Mouse (Mus musculus): ENCODE measurements around the gene Tex2. TPM values are rescaled to one million over a fixed set of nuclear protein-coding genes. Genes with fewer than 3 reads are reported as not detected.

Tex2 gene
- polyA plus RNA-seq, 1 experiment from 2014 or later = 37.5 TPM

DNA sequence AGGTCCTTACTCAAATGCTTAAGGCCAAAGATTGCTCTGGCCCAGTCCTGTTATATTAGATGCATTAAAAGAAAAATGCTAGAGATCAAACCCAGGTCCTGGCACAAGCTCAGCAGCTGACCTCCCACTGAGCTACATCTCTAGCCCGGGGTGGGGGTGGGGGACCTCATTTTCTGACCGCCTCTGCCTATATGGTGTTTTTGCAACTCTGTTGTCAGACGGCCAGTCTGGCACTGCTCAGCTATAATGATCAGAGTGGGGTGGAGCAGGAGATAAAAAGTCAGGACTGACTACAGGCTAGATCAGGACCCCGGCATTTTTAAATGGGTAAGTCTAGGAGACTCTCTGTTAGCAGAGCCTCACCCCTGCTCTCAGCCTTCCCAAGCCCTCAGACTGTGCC is 94.8 kb downstream of the Tex2 start:
- Histone ChIP-seq H3K9me3 (replicated peaks; ENCODE audit: control insufficient read depth, low read length, poor library complexity, severe bottlenecking) (no peaks in the 10 kb centered on the region), H3K27me3 (ENCODE audit: control insufficient read depth, insufficient read depth, low read depth, low read length) (no peaks in the 10 kb centered on the region), H3K4me2 (ENCODE audit: low read length) (no peak overlapping the region), H3K4me3 (ENCODE audit: low read depth, low read length) (no peak overlapping the region), H3K4me1 (ENCODE audit: control insufficient read depth, insufficient read depth, low read length) (peaks cover 6% of the 10 kb centered on the region), H3K9ac (ENCODE audit: low read depth, low read length) (no peak overlapping the region), H3K27ac (ENCODE audit: low read length) (no peak overlapping the region), H3K36me3 (ENCODE audit: control insufficient read depth, insufficient read depth, low read length) (no peaks in the 10 kb centered on the region)
- WGBS = 41% methylated on average over 4 of the region's 4 CpGs
- no peak for ATAC-seq

DNA sequence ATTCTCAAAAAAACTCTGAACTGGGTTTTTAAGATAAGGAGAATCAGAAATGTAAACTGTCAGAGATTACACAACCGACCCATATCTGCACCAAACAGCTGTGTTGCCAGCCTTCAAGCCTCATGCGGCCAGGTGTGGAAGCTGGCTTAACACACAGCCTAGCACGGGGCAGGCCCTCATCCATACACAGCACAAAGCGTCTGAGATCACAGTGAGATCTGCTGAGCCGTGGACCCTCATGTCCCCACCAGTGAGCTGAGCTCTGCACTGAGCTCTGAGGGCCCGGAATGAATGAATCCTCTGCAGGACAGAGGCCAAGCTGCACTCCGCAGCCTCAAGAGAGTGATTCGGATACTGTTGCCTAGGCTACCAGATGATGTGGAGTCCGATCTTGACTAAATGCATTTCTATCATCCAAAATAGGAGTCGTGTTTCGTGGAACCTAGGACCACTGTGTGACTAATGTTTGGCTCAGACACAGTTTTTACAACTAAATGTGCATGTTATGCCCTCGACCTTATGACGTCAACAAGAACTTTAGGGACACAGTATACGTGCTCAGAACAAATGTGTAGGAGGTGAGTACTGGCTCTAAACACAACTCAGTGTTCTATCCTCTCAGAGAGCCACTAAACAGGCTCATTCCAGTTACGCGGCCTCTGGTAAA is 98.0 kb downstream of the Tex2 start:
- Histone ChIP-seq H3K4me2 (ENCODE audit: low read length) (no peak overlapping the region), H3K9me3 (replicated peaks; ENCODE audit: control insufficient read depth, low read length, poor library complexity, severe bottlenecking) (no peaks in the 10 kb centered on the region), H3K4me3 (ENCODE audit: low read depth, low read length) (no peak overlapping the region), H3K4me1 (ENCODE audit: control insufficient read depth, insufficient read depth, low read length) (no peaks in the 10 kb centered on the region), H3K9ac (ENCODE audit: low read depth, low read length) (no peak overlapping the region), H3K27ac (ENCODE audit: low read length) (no peak overlapping the region), H3K36me3 (ENCODE audit: control insufficient read depth, insufficient read depth, low read length) (0 out of 2 replicates have a peak, but pooled peaks cover 3% of the 10 kb centered on the region), H3K27me3 (ENCODE audit: control insufficient read depth, insufficient read depth, low read depth, low read length) (no peaks in the 10 kb centered on the region)
- 56% methylated on average over 16 of the region's 16 CpGs for WGBS
- ATAC-seq = peak; percentile 48; the same call in 1 of the 2 replicates

- H3K27me3 ChIP-seq (ENCODE audit: control insufficient read depth, insufficient read depth, low read depth, low read length) = no peaks in the 10 kb centered on the region
- H3K36me3 ChIP-seq (ENCODE audit: control insufficient read depth, insufficient read depth, low read length) = 0 out of 2 replicates have a peak, but pooled peaks cover 3% of the 10 kb centered on the region
- no peaks in the 10 kb centered on the region for H3K4me1 ChIP-seq (ENCODE audit: control insufficient read depth, insufficient read depth, low read length)
- 52% methylated on average over 5 of the region's 5 CpGs for WGBS
- ATAC-seq = no peak
- H3K9ac ChIP-seq (ENCODE audit: low read depth, low read length) = no peak overlapping the region
- no peak overlapping the region for H3K4me3 ChIP-seq (ENCODE audit: low read depth, low read length)
- no peak overlapping the region for H3K27ac ChIP-seq (ENCODE audit: low read length)
- H3K4me2 ChIP-seq (ENCODE audit: low read length) = no peak overlapping the region
- H3K9me3 ChIP-seq (replicated peaks; ENCODE audit: control insufficient read depth, low read length, poor library complexity, severe bottlenecking) = no peaks in the 10 kb centered on the region
Observed at GRCm38 (mm10) chr11:106514446-106514845, 98.8 kb downstream of the Tex2 start.

- no peak for ATAC-seq
- Histone ChIP-seq H3K27me3 (ENCODE audit: control insufficient read depth, insufficient read depth, low read depth, low read length) (no peaks in the 10 kb centered on the region), H3K27ac (ENCODE audit: low read length) (no peak overlapping the region), H3K36me3 (ENCODE audit: control insufficient read depth, insufficient read depth, low read length) (peaks cover 12% of the 10 kb centered on the region; the same call in 1 of the 2 replicates), H3K4me1 (ENCODE audit: control insufficient read depth, insufficient read depth, low read length) (no peaks in the 10 kb centered on the region), H3K4me3 (ENCODE audit: low read depth, low read length) (no peak overlapping the region), H3K9ac (ENCODE audit: low read depth, low read length) (peak overlapping the region; percentile 6; the same call in 1 of the 2 replicates), H3K9me3 (replicated peaks; ENCODE audit: control insufficient read depth, low read length, poor library complexity, severe bottlenecking) (no peaks in the 10 kb centered on the region), H3K4me2 (ENCODE audit: low read length) (no peak overlapping the region)
- WGBS = 52% methylated on average over 2 of the region's 2 CpGs
Observed at GRCm38 (mm10) chr11:106513166-106513565, 100.1 kb downstream of the Tex2 start.

DNA sequence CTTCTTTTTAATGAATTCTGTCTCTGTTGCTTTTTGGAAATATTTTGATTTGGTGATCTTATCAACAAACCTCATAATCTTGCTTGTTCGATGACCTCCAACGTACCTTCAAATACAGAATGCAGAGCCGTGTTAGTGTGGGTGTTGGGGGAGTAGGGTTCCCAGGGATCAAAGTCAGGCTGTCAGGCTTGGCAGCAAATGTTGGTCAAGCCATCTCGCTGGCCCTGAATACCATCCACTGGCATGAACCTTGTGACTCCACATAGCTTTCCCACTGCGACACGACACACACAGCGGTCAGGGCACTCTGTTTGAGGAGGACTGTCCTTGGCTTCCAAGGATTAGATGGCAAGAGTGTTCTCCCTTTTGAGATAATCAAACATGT is 101.2 kb downstream of the Tex2 start:
- H3K4me1 ChIP-seq (ENCODE audit: control insufficient read depth, insufficient read depth, low read length) = no peaks in the 10 kb centered on the region
- 93% methylated on average over 7 of the region's 7 CpGs for WGBS
- no peak for ATAC-seq

GRCm38 (mm10) chr11:106511236-106512005 is 101.8 kb downstream of the Tex2 start:
- Histone ChIP-seq H3K36me3 (ENCODE audit: control insufficient read depth, insufficient read depth, low read length) (peaks cover 17% of the 10 kb centered on the region; the same call in 1 of the 2 replicates), H3K27ac (ENCODE audit: low read length) (no peak overlapping the region), H3K27me3 (ENCODE audit: control insufficient read depth, insufficient read depth, low read depth, low read length) (no peaks in the 10 kb centered on the region), H3K9ac (ENCODE audit: low read depth, low read length) (no peak overlapping the region), H3K9me3 (replicated peaks; ENCODE audit: control insufficient read depth, low read length, poor library complexity, severe bottlenecking) (no peaks in the 10 kb centered on the region), H3K4me1 (ENCODE audit: control insufficient read depth, insufficient read depth, low read length) (no peaks in the 10 kb centered on the region), H3K4me2 (ENCODE audit: low read length) (no peak overlapping the region), H3K4me3 (ENCODE audit: low read depth, low read length) (no peak overlapping the region)
- ATAC-seq = no peak
- WGBS = 89% methylated on average over 14 of the region's 14 CpGs

More for the DNA sequence above, 101.2 kb downstream of the Tex2 start:
- H3K4me3 ChIP-seq (ENCODE audit: low read depth, low read length) = no peak overlapping the region
- H3K27ac ChIP-seq (ENCODE audit: low read length) = no peak overlapping the region
- H3K9ac ChIP-seq (ENCODE audit: low read depth, low read length) = no peak overlapping the region
- H3K27me3 ChIP-seq (ENCODE audit: control insufficient read depth, insufficient read depth, low read depth, low read length) = no peaks in the 10 kb centered on the region
- peaks cover 13% of the 10 kb centered on the region; the same call in 1 of the 2 replicates for H3K36me3 ChIP-seq (ENCODE audit: control insufficient read depth, insufficient read depth, low read length)
- H3K9me3 ChIP-seq (replicated peaks; ENCODE audit: control insufficient read depth, low read length, poor library complexity, severe bottlenecking) = no peaks in the 10 kb centered on the region
- H3K4me2 ChIP-seq (ENCODE audit: low read length) = no peak overlapping the region

DNA sequence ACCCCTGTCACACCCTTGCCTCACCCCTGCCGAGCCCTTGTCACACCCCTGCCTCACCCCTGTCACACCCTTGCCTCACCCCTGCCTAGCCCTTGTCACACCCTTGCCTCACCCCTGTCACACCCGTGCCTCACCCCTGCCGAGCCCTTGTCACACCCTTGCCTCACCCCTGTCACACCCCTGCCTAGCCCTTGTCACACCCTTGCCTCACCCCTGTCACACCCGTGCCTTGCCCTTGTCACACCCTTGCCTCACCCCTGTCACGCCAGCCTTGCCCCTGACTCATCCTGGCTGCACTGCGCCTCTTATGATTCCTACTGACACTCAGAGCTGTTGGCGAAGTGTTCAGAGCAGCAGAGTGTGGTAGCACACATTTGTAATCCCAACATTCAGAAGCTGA is 105.6 kb downstream of the Tex2 start:
- ATAC-seq = no peak
- 91% methylated on average over 7 of the region's 7 CpGs for WGBS
- Histone ChIP-seq H3K4me3 (ENCODE audit: low read depth, low read length) (no peak overlapping the region), H3K4me1 (ENCODE audit: control insufficient read depth, insufficient read depth, low read length) (no peaks in the 10 kb centered on the region), H3K4me2 (ENCODE audit: low read length) (no peak overlapping the region), H3K27me3 (ENCODE audit: control insufficient read depth, insufficient read depth, low read depth, low read length) (no peaks in the 10 kb centered on the region), H3K9me3 (replicated peaks; ENCODE audit: control insufficient read depth, low read length, poor library complexity, severe bottlenecking) (no peaks in the 10 kb centered on the region), H3K27ac (ENCODE audit: low read length) (no peak overlapping the region), H3K36me3 (ENCODE audit: control insufficient read depth, insufficient read depth, low read length) (peaks cover 20% of the 10 kb centered on the region; the same call in 1 of the 2 replicates), H3K9ac (ENCODE audit: low read depth, low read length) (no peak overlapping the region)

DNA sequence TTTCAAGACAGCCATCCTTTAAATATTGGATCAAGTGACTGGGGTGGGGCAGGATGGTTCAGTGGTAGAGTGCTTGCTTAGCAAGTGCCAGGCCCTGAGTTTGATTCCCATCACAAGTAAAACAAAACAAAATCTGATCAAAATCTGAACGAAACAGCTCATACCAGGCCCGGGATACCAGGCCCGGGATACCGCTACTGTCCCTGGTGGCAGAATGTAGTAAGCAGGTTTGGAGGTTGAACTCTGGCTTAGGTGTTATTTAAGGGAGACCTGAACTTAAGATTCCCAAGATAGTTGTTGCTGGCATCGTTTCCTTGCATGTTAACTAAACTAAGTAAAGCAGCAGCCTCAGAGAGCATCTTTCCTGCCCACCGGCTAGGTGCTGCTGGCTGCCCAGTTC is 107.0 kb downstream of the Tex2 start:
- Histone ChIP-seq H3K36me3 (ENCODE audit: control insufficient read depth, insufficient read depth, low read length) (peaks cover 20% of the 10 kb centered on the region; the same call in 1 of the 2 replicates), H3K9ac (ENCODE audit: low read depth, low read length) (no peak overlapping the region), H3K9me3 (replicated peaks; ENCODE audit: control insufficient read depth, low read length, poor library complexity, severe bottlenecking) (no peaks in the 10 kb centered on the region), H3K27ac (ENCODE audit: low read length) (no peak overlapping the region), H3K4me3 (ENCODE audit: low read depth, low read length) (no peak overlapping the region), H3K27me3 (ENCODE audit: control insufficient read depth, insufficient read depth, low read depth, low read length) (no peaks in the 10 kb centered on the region), H3K4me1 (ENCODE audit: control insufficient read depth, insufficient read depth, low read length) (peaks cover 6% of the 10 kb centered on the region), H3K4me2 (ENCODE audit: low read length) (no peak overlapping the region)
- 84% methylated on average over 6 of the region's 6 CpGs for WGBS
- ATAC-seq = no peak

DNA sequence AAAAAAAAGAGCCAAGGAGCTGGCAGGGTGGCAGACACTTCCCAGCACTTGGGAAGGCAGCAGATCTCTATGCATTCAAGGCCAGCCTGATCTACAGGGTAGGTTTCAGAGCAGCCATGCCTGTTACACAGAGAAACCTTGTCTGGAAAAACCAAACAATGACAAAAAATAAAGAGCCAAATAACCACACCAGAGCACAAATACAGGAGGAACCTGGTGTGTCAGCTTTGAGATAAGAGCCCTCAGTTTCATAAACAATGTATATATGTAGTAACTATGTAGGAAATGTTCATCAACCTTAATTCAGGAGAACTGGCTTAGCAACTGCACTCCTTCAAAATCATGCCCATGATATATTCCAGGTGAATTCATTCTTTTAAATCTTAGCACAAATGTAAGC is 109.1 kb downstream of the Tex2 start:
- Histone ChIP-seq H3K36me3 (ENCODE audit: control insufficient read depth, insufficient read depth, low read length) (peaks cover 15% of the 10 kb centered on the region; the same call in 1 of the 2 replicates), H3K4me1 (ENCODE audit: control insufficient read depth, insufficient read depth, low read length) (peaks cover 6% of the 10 kb centered on the region)
- ATAC-seq = no peak

More for the DNA sequence above, 109.1 kb downstream of the Tex2 start:
- H3K27ac ChIP-seq (ENCODE audit: low read length) = no peak overlapping the region
- H3K9me3 ChIP-seq (replicated peaks; ENCODE audit: control insufficient read depth, low read length, poor library complexity, severe bottlenecking) = no peaks in the 10 kb centered on the region
- H3K27me3 ChIP-seq (ENCODE audit: control insufficient read depth, insufficient read depth, low read depth, low read length) = no peaks in the 10 kb centered on the region
- no peak overlapping the region for H3K4me3 ChIP-seq (ENCODE audit: low read depth, low read length)
- H3K4me2 ChIP-seq (ENCODE audit: low read length) = no peak overlapping the region
- H3K9ac ChIP-seq (ENCODE audit: low read depth, low read length) = no peak overlapping the region

All from midbrain, embryonic 16.5 days (tissue).